Mouse (Mus musculus) embryonic facial prominence, embryonic 15.5 days (tissue): ENCODE measurements around the gene Med29. TPM values are rescaled to one million over a fixed set of nuclear protein-coding genes. Genes with fewer than 3 reads are reported as not detected.

Experiments used
- ATAC-seq: fragments of 200-750 bp; cut with Nextera tagmentation; 2 replicates; pipeline ENCODE4 v1.8.0; 2017; ENCODE audit warnings: low read depth, moderate TSS enrichment; ENCODE audit not compliant: insufficient number of reproducible peaks, low FRiP score, low TSS enrichment
- H3K27ac ChIP-seq: fragments of 300-500 bp; sonication (generic); replicated peaks from 2 replicates; pipeline ENCODE4 v1.5.1; 2015; ENCODE audit warnings: mild to moderate bottlenecking, inconsistent platforms
- H3K27me3 ChIP-seq: fragments of 300-500 bp; sonication (generic); 2 replicates; pipeline ENCODE4 v1.6.1; 2015; ENCODE audit warnings: inconsistent platforms
- H3K36me3 ChIP-seq: fragments of 300-500 bp; sonication (generic); 2 replicates; pipeline ENCODE4 v1.6.1; 2015; ENCODE audit warnings: mild to moderate bottlenecking, inconsistent platforms
- H3K4me1 ChIP-seq: fragments of 300-500 bp; sonication (generic); 2 replicates; pipeline ENCODE4 v1.6.1; 2015; ENCODE audit warnings: inconsistent platforms
- H3K4me2 ChIP-seq: fragments of 300-500 bp; sonication (generic); replicated peaks from 2 replicates; pipeline ENCODE4 v1.6.1; 2015; ENCODE audit warnings: mild to moderate bottlenecking, inconsistent platforms
- H3K4me3 ChIP-seq: fragments of 300-500 bp; sonication (generic); replicated peaks from 2 replicates; pipeline ENCODE4 v1.5.1; 2015; ENCODE audit warnings: mild to moderate bottlenecking, inconsistent platforms
- H3K9ac ChIP-seq: fragments of 300-500 bp; sonication (generic); 2 replicates; pipeline ENCODE4 v1.6.1; 2015; ENCODE audit warnings: inconsistent platforms
- H3K9me3 ChIP-seq: fragments of 300-500 bp; sonication (generic); replicated peaks from 2 replicates; pipeline ENCODE4 v1.6.1; 2016; ENCODE audit warnings: inconsistent platforms
- WGBS: fragments of 180-500 bp; shearing (Covaris S2); methylation state at CpG from one replicate; pipeline ENCODE4 v1.1.7; 2015; 5-methylcytosine and 5-hydroxymethylcytosine counted together
- polyA plus RNA-seq: library from polyadenylated mRNA; unstranded; fragments of >200 nt; fragmentation: Nextera tagmentation; extraction: Ambion mirVana; gene quantifications from 2 replicates; pipeline ENCODE4 v1.2.1, GENCODE M21; 2015

The Med29 gene
- polyA plus RNA-seq, 1 experiment from 2014 or later: 52.1 TPM

DNA sequence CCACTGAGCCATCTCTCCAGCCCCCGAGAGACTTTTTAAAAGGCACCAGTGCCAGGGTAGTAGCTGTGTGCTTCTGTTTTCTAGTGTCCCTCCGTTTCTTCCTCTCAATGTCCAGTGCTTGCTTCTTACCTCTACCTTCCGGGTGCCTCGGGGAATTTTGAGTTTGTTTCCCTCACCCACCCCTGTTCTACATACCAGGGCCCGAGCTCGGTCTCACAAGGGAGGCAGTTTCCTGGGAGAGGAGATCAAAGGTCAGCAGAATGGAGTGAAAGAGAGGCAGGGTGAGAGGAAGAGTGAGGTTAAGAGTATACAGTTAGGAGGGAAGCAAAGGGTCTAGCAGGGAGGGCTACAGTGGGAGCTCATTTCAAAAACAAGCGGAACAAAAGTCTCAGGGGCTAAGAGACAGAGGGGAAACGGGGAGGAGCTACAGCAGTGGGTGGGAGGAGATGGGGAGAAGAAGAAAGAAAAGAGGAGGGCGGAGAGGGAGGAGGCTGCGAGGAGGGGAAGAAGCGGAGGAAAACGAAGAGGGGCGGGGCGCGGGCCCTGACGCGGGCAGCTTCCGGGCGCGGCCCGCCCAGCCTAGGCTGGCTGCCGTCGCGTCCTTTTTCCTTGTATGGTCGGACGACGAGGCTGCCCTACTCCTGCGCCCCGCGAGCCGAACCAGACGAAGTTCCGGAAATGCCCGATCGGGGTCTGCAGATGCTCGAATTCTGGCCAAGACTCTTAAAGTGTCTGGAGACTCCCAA lies 17.2 kb downstream of the Med29 start:
- peaks cover 69% of the 10 kb centered on the region for H3K4me1 ChIP-seq
- peaks cover 8% of the 10 kb centered on the region; the same call in 1 of the 2 replicates for H3K36me3 ChIP-seq
- peak overlapping the region; percentile 81 for H3K4me3 ChIP-seq
- H3K9ac ChIP-seq: peak overlapping the region; percentile 44
- no peaks in the 10 kb centered on the region for H3K27me3 ChIP-seq
- peak; percentile 60 for ATAC-seq
- peak overlapping the region; percentile 87 for H3K4me2 ChIP-seq
- no peaks in the 10 kb centered on the region for H3K9me3 ChIP-seq
- peak overlapping the region; percentile 98 for H3K27ac ChIP-seq
- WGBS: 1% methylated on average over 35 of the region's 36 CpGs

DNA sequence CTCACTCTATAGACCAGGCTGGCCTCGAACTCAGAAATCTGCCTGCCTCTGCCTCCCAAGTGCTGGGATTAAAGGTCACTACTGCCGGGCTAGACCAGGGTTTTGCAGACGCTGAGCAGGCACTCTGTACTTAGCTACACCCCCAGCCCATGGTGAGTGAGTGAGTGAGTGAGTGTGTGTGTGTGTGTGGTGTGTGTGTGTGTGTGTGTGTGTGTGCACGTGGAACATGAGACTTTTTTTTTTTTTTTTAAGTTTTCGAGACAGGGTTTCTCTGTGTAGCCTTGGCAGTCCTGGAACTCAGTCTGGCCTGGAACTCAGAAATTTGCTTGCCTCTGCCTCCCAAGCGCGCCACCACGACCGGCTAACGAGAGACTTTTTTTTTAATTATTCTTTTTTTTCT lies 17.9 kb downstream of the Med29 start:
- H3K4me2 ChIP-seq: peak overlapping the region; percentile 87; the same call in 1 of the 2 replicates
- H3K27ac ChIP-seq: peak overlapping the region; percentile 98
- WGBS: 67% methylated on average over 10 of the region's 10 CpGs
- no peak overlapping the region for H3K4me3 ChIP-seq
- H3K9me3 ChIP-seq: no peaks in the 10 kb centered on the region
- no peaks in the 10 kb centered on the region for H3K27me3 ChIP-seq
- H3K36me3 ChIP-seq: peaks cover 13% of the 10 kb centered on the region; the same call in 1 of the 2 replicates
- ATAC-seq: no peak
- H3K9ac ChIP-seq: 0 out of 2 replicates have a peak overlapping the region, but pooled peaks have one; percentile 42
- H3K4me1 ChIP-seq: peaks cover 69% of the 10 kb centered on the region

DNA sequence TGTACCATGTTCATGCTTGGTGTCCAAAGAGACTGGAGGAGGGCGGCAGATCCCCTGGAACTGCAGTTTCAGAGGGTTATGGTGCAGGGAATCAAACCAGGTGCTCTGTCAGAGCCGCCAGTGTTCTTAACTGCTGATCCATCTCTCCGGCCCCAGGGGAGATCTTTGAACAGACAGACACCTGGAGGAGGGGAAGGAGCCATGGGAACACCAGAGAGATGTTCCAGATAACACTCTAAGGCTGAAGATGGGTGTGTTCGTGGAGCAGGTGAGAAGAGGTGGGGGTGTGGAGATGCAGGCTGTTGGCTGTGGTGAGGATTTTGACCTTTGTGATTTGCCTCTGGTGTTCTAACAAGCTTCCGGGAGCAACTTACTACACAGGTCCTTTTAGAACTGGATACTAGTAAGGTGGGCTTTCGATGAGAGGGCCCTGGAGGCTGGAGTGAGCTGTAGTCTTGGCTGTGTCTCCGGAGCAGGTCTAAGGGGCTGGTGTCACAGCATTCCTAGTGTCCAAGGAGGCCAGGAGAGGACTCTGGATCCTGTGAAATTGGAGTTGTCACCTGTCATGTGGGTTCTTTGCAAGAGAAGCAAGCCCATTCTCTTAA lies 18.5 kb downstream of the Med29 start:
- Histone ChIP-seq H3K4me1 (peaks cover 69% of the 10 kb centered on the region), H3K4me2 (no peak overlapping the region), H3K9ac (no peak overlapping the region), H3K27ac (peak overlapping the region; percentile 94), H3K4me3 (no peak overlapping the region), H3K9me3 (no peaks in the 10 kb centered on the region), H3K27me3 (no peaks in the 10 kb centered on the region), H3K36me3 (peaks cover 20% of the 10 kb centered on the region)
- ATAC-seq: no peak
- 65% methylated on average over 7 of the region's 7 CpGs for WGBS

DNA sequence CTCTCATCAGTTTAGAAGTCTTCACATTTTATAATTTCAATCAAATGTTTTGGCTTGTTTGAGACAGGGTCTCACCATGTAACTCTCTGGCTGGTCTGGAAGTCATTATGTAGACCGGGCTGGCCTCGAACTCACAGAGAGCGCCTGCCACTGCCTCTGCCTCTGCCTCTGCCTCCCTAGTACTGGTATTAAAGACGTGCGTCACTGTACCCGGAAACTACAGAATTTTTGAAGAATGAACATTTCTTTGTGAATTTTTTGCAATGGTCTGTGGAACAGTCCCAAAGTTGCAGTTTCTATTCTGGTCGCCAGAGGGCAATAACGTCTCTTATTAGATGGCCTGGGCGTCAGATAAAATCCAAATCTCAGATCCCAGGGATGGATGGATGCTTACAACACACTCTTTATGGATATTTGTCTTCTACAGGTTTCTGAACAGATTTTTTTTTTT lies 19.4 kb downstream of the Med29 start:
- under 1% methylated on average over 9 of the region's 9 CpGs for WGBS
- Histone ChIP-seq H3K4me3 (peak overlapping the region; percentile 83), H3K27me3 (no peaks in the 10 kb centered on the region), H3K4me1 (peaks cover 67% of the 10 kb centered on the region), H3K4me2 (peak overlapping the region; percentile 49), H3K27ac (peak overlapping the region; percentile 94), H3K36me3 (peaks cover 28% of the 10 kb centered on the region), H3K9me3 (no peaks in the 10 kb centered on the region), H3K9ac (no peak overlapping the region)
- peak; percentile 26 for ATAC-seq

DNA sequence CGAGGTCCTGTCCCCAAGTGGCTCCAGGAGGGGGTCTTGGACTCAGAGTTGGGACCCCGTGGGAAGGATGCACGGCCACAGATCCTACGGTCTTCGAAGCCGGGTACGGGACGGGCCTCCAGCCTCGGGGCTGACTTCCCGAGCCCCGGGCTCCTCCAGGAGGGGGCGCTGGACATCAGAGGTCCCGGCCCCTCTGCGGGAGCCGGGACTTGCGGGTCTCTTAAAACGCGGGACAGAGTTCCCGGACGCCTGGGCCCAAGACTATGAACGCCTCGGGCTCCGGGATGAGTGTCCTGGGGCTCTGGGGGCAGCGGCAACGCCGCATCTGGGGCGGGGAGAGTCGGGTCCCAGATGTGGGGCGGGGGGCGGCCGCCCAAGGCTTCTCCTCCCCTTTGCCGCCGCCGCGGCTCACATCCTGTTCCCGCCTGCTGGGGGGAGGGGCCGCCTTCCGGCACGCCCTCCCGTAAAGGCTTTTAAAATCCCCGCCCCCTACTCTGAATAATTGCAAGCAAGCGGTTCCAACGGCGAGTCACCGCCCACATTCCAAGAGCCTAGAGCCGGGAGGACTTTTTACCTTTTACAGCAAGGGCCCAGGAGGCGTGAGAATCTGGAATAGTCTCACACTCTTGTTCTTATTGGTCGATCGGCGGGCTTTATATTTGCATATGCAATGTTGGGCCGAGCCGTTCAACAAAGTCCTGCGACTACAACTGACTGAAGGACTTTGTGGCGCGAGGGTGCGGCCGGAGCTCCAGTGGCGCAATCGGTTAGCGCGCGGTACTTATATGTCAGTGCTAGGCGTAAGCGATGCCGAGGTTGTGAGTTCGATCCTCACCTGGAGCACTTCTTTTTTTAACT lies 20.0 kb downstream of the Med29 start, which contains the start of gene Plekhg2:
Gene Plekhg2, minus strand, starts transcription at position 349 of the 858 bp plus-strand sequence.
- Histone ChIP-seq H3K36me3 (peaks cover 31% of the 10 kb centered on the region), H3K4me1 (peaks cover 60% of the 10 kb centered on the region), H3K27me3 (no peaks in the 10 kb centered on the region), H3K9ac (peak within 1 kb of the TSS; percentile 82), H3K4me3 (peak within 1 kb of the TSS; percentile 83), H3K9me3 (no peaks in the 10 kb centered on the region), H3K4me2 (peak within 1 kb of the TSS; percentile 82), H3K27ac (peak within 1 kb of the TSS; percentile 98)
- peak; percentile 92 for ATAC-seq
- under 1% methylated on average over 66 of the region's 66 CpGs for WGBS

DNA sequence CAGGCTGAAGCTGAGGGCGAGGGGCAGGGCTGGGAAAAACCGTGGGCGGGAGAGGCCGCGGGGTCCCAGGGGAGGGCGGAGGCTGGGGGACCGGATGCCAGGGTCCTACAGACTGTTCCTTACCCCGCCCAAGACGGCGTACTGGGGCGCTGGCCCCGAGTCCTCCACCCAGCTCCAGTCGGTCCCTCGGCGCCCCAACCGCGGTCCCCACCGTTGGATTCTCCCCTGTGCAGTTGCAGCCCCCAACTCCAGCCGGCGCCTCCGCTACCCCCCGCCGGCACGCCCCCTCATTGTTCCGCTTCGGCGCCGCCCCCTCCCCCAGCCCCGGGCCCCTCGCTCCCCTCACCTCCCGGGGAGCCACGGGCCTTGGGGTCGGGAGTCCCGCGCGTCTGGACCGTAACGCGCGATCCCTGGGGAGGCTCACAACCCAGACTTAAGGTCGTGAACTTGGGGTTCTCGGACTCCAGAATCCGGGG lies 21.0 kb downstream of the Med29 start:
- Histone ChIP-seq H3K9me3 (no peaks in the 10 kb centered on the region), H3K4me3 (peak overlapping the region; percentile 83), H3K36me3 (peaks cover 36% of the 10 kb centered on the region), H3K27ac (peak overlapping the region; percentile 98), H3K4me2 (peak overlapping the region; percentile 82), H3K4me1 (peaks cover 53% of the 10 kb centered on the region), H3K27me3 (no peaks in the 10 kb centered on the region), H3K9ac (peak overlapping the region; percentile 82)
- no peak for ATAC-seq
- WGBS: under 1% methylated on average over 35 of the region's 43 CpGs

DNA sequence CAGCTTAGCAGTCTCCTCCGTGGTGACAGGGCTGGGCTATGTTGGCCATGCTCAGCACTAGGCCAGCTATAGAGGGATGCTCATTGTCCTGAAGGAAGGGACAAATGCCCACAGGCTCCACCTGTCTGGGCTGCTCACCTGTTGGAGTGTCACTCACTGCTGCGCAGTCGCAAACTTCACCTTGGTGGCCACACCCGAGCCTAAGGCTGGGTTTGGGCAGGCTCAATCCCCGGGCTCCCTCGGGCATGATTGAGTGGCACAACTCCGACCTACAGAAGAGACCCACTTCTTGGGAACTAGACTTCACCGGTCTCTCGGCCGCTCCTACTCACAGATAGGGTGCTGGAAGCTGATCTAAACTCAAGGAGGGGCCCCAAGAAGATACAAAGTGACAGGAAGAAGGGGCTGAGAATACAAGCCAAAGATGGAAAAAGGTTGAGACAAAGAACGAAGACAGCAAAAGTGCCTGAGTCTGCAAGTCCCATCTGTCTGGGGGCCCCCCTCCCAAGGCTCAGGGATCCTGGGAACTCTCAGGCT lies 21.5 kb downstream of the Med29 start:
- Histone ChIP-seq H3K27ac (peak overlapping the region; percentile 98), H3K4me3 (peak overlapping the region; percentile 83), H3K4me2 (peak overlapping the region; percentile 82), H3K36me3 (peaks cover 41% of the 10 kb centered on the region), H3K9ac (peak overlapping the region; percentile 82), H3K4me1 (peaks cover 48% of the 10 kb centered on the region), H3K27me3 (no peaks in the 10 kb centered on the region), H3K9me3 (no peaks in the 10 kb centered on the region)
- 2% methylated on average over 11 of the region's 11 CpGs for WGBS
- ATAC-seq: no peak

DNA sequence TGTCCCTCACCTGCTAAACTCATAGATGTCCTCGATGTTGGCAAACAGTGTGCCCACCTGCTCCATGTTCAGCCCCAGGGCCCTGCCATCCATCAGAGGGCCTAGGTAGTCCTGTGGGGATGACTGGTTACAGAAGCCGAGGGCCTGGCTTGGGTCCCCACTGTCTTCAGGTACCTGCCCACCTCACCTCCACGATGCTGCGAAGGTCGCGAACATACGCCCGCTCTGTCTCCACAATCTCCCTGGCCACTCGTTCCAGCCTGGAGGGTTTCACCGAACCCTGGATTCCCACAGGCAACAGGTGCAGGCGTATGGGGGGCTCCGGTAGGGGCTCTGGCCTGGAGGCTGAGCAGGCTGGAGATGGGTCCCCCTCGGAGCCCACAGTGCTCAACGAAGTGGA lies 22.5 kb downstream of the Med29 start:
- peaks cover 51% of the 10 kb centered on the region for H3K36me3 ChIP-seq
- peaks cover 43% of the 10 kb centered on the region for H3K4me1 ChIP-seq
- 88% methylated on average over 14 of the region's 14 CpGs for WGBS
- H3K4me3 ChIP-seq: peak overlapping the region; percentile 83
- H3K27me3 ChIP-seq: no peaks in the 10 kb centered on the region
- H3K4me2 ChIP-seq: peak overlapping the region; percentile 82
- H3K9me3 ChIP-seq: no peaks in the 10 kb centered on the region
- H3K27ac ChIP-seq: no peak overlapping the region
- H3K9ac ChIP-seq: 0 out of 2 replicates have a peak overlapping the region, but pooled peaks have one; percentile 4
- no peak for ATAC-seq

DNA sequence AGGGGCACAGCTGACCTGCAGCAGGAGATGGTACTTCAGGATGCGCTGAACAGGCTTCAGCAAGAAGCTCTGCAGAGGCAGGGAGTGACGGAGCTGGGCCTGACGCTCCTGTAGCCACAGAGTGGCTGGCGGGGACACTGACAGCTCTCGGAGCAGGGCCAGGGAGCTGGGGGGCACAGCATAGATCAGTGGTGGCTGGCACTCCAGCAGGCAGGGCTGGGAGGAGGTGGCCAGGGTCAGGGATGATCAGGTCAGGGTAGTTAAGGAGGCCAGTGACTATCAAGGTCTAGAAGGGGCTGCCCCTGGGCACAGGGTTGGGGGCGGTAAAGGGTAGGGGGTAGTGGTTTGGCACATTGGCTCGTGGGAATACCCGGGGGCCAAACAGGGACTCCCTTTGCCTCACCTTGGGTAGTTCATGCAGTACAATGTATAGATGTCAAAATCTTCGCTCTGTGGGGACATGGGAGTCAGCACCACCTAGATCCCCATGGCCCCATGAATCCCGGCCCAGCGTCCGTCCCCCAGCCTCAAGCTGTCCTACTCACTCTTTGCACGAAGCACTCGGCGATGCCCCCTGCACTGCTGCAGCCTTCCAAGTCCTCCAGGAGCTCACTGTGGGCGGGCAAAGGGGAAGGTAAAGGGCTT lies 24.1 kb downstream of the Med29 start:
- no peak overlapping the region for H3K9ac ChIP-seq
- ATAC-seq: no peak
- H3K36me3 ChIP-seq: peaks cover 68% of the 10 kb centered on the region
- H3K27me3 ChIP-seq: no peaks in the 10 kb centered on the region
- H3K27ac ChIP-seq: no peak overlapping the region
- H3K4me1 ChIP-seq: peaks cover 28% of the 10 kb centered on the region
- H3K4me3 ChIP-seq: no peak overlapping the region
- no peaks in the 10 kb centered on the region for H3K9me3 ChIP-seq
- WGBS: 92% methylated on average over 16 of the region's 16 CpGs
- no peak overlapping the region for H3K4me2 ChIP-seq

DNA sequence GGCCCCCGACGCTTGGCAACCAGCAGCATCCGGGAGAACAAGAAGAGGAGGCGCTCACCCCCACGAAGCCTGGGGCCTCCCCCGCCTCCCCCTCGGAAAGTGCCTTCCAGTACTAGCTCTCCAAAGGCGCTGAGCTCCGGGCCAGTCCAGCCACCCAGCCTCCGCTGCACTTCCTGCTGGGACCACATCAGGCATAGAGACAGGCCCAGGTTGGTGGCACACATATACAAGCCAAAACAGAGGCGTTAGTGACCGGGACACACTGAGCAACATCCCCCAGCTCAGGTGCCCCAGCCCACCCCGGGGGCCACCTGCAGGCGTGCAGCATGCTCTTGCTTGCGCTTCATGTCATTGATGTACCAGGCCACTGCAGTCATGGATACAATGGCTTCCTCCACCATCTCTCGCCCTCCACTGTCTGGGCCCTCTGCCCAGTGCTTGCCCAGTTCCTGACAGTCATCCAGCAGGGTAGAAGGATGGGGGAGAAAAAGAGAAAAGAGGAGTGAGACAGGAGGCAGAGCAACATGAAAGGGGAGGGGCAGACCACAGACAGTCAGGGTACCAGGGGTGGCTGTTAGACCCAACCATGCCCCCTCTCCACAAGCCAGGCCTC lies 24.7 kb downstream of the Med29 start:
- H3K9me3 ChIP-seq: no peaks in the 10 kb centered on the region
- peaks cover 72% of the 10 kb centered on the region for H3K36me3 ChIP-seq
- H3K4me1 ChIP-seq: peaks cover 28% of the 10 kb centered on the region
- no peak overlapping the region for H3K9ac ChIP-seq
- no peak overlapping the region for H3K4me3 ChIP-seq
- no peak overlapping the region for H3K27ac ChIP-seq
- no peak overlapping the region for H3K4me2 ChIP-seq
- no peak for ATAC-seq
- no peaks in the 10 kb centered on the region for H3K27me3 ChIP-seq
- WGBS: 92% methylated on average over 16 of the region's 16 CpGs
